Mouse (Mus musculus): Measurements from ENCODE around the gene Cd34. TPM values are rescaled to one million over a fixed set of nuclear protein-coding genes. Genes with fewer than 3 reads are reported as not detected.

Cd34 gene
- polyA plus RNA-seq, 1 experiment: 6.7 TPM

- no peak overlapping the region for H3K4me3 ChIP-seq (ENCODE audit: insufficient read depth, poor library complexity, severe bottlenecking)
- H3K79me2 ChIP-seq (ENCODE audit: control insufficient read depth, insufficient read depth): peaks cover 51% of the 10 kb centered on the region
- no peaks in the 10 kb centered on the region for H3K27me3 ChIP-seq (ENCODE audit: control insufficient read depth, insufficient read depth, insufficient read length)
- TF ChIP-seq CTCF (IDR thresholded peaks at IDR 0.05; ENCODE audit: control insufficient read depth, insufficient read depth, insufficient read length) (no peak), MYOG (IDR thresholded peaks at IDR 0.05; ENCODE audit: control insufficient read depth, extremely low read depth, insufficient read length) (no peak), USF1 (IDR thresholded peaks at IDR 0.05; ENCODE audit: low read depth) (no peak), CEBPB (IDR thresholded peaks at IDR 0.05; ENCODE audit: low read depth) (no peak), MAX (IDR thresholded peaks at IDR 0.05) (no peak), FOSL1 (IDR thresholded peaks at IDR 0.05; ENCODE audit: insufficient read depth, low read length, poor library complexity, severe bottlenecking) (no peak), MYOD1 (IDR thresholded peaks at IDR 0.05; ENCODE audit: control insufficient read depth, insufficient read length, low read depth) (no peak)
- H3K79me3 ChIP-seq (ENCODE audit: low read depth): peaks cover 13% of the 10 kb centered on the region
- H3K36me3 ChIP-seq (ENCODE audit: control insufficient read depth, insufficient read depth): no peaks in the 10 kb centered on the region
- no peak overlapping the region for H3ac ChIP-seq (ENCODE audit: control insufficient read depth, insufficient read length, low read depth)
Measured at GRCm38 (mm10) chr1:194977946-194978720, 39.5 kb downstream of the Cd34 start.

- TF ChIP-seq FOSL1 (IDR thresholded peaks at IDR 0.05; ENCODE audit: insufficient read depth, low read length, poor library complexity, severe bottlenecking) (no peak), CTCF (IDR thresholded peaks at IDR 0.05; ENCODE audit: control insufficient read depth, insufficient read depth, insufficient read length) (no peak), MYOG (IDR thresholded peaks at IDR 0.05; ENCODE audit: control insufficient read depth, extremely low read depth, insufficient read length) (no peak), MYOD1 (IDR thresholded peaks at IDR 0.05; ENCODE audit: control insufficient read depth, insufficient read length, low read depth) (no peak), MAX (IDR thresholded peaks at IDR 0.05) (no peak), USF1 (IDR thresholded peaks at IDR 0.05; ENCODE audit: low read depth) (no peak), CEBPB (IDR thresholded peaks at IDR 0.05; ENCODE audit: low read depth) (no peak)
- H3ac ChIP-seq (ENCODE audit: control insufficient read depth, insufficient read length, low read depth): no peak overlapping the region
- H3K27me3 ChIP-seq (ENCODE audit: control insufficient read depth, insufficient read depth, insufficient read length): no peaks in the 10 kb centered on the region
- peaks cover 13% of the 10 kb centered on the region for H3K79me3 ChIP-seq (ENCODE audit: low read depth)
- H3K4me3 ChIP-seq (ENCODE audit: insufficient read depth, poor library complexity, severe bottlenecking): no peak overlapping the region
- peaks cover 64% of the 10 kb centered on the region for H3K79me2 ChIP-seq (ENCODE audit: control insufficient read depth, insufficient read depth)
- no peaks in the 10 kb centered on the region for H3K36me3 ChIP-seq (ENCODE audit: control insufficient read depth, insufficient read depth)
Measured at GRCm38 (mm10) chr1:194980826-194981435, 42.3 kb downstream of the Cd34 start.

- no peak overlapping the region for H3K4me3 ChIP-seq (ENCODE audit: insufficient read depth, poor library complexity, severe bottlenecking)
- H3K79me2 ChIP-seq (ENCODE audit: control insufficient read depth, insufficient read depth): peaks cover 64% of the 10 kb centered on the region
- H3K79me3 ChIP-seq (ENCODE audit: low read depth): peaks cover 14% of the 10 kb centered on the region
- TF ChIP-seq MYOD1 (IDR thresholded peaks at IDR 0.05; ENCODE audit: control insufficient read depth, insufficient read length, low read depth) (no peak), MAX (IDR thresholded peaks at IDR 0.05) (no peak), MYOG (IDR thresholded peaks at IDR 0.05; ENCODE audit: control insufficient read depth, extremely low read depth, insufficient read length) (no peak), CEBPB (IDR thresholded peaks at IDR 0.05; ENCODE audit: low read depth) (no peak), CTCF (IDR thresholded peaks at IDR 0.05; ENCODE audit: control insufficient read depth, insufficient read depth, insufficient read length) (no peak), FOSL1 (IDR thresholded peaks at IDR 0.05; ENCODE audit: insufficient read depth, low read length, poor library complexity, severe bottlenecking) (no peak), USF1 (IDR thresholded peaks at IDR 0.05; ENCODE audit: low read depth) (no peak)
- H3K27me3 ChIP-seq (ENCODE audit: control insufficient read depth, insufficient read depth, insufficient read length): no peaks in the 10 kb centered on the region
- H3ac ChIP-seq (ENCODE audit: control insufficient read depth, insufficient read length, low read depth): no peak overlapping the region
- no peaks in the 10 kb centered on the region for H3K36me3 ChIP-seq (ENCODE audit: control insufficient read depth, insufficient read depth)
Measured at GRCm38 (mm10) chr1:194982931-194983690, 44.5 kb downstream of the Cd34 start.

GRCm38 (mm10) chr1:194984914-194985313 is 46.3 kb downstream of the Cd34 start:
- Histone ChIP-seq H3ac (ENCODE audit: control insufficient read depth, insufficient read length, low read depth) (no peak overlapping the region), H3K27me3 (ENCODE audit: control insufficient read depth, insufficient read depth, insufficient read length) (no peaks in the 10 kb centered on the region), H3K79me3 (ENCODE audit: low read depth) (peaks cover 12% of the 10 kb centered on the region), H3K36me3 (ENCODE audit: control insufficient read depth, insufficient read depth) (no peaks in the 10 kb centered on the region), H3K79me2 (ENCODE audit: control insufficient read depth, insufficient read depth) (peaks cover 46% of the 10 kb centered on the region), H3K4me3 (ENCODE audit: insufficient read depth, poor library complexity, severe bottlenecking) (no peak overlapping the region)
- TF ChIP-seq MYOD1 (IDR thresholded peaks at IDR 0.05; ENCODE audit: control insufficient read depth, insufficient read length, low read depth): no peak
- TF ChIP-seq FOSL1 (IDR thresholded peaks at IDR 0.05; ENCODE audit: insufficient read depth, low read length, poor library complexity, severe bottlenecking): no peak
- TF ChIP-seq CEBPB (IDR thresholded peaks at IDR 0.05; ENCODE audit: low read depth): no peak
- no peak for TF ChIP-seq CTCF (IDR thresholded peaks at IDR 0.05; ENCODE audit: control insufficient read depth, insufficient read depth, insufficient read length)
- TF ChIP-seq MYOG (IDR thresholded peaks at IDR 0.05; ENCODE audit: control insufficient read depth, extremely low read depth, insufficient read length): no peak
- TF ChIP-seq USF1 (IDR thresholded peaks at IDR 0.05; ENCODE audit: low read depth): no peak
- no peak for TF ChIP-seq MAX (IDR thresholded peaks at IDR 0.05)

GRCm38 (mm10) chr1:194985442-194986210 is 47.0 kb downstream of the Cd34 start:
- Histone ChIP-seq H3K79me3 (ENCODE audit: low read depth) (peaks cover 10% of the 10 kb centered on the region), H3K27me3 (ENCODE audit: control insufficient read depth, insufficient read depth, insufficient read length) (no peaks in the 10 kb centered on the region), H3K36me3 (ENCODE audit: control insufficient read depth, insufficient read depth) (no peaks in the 10 kb centered on the region), H3ac (ENCODE audit: control insufficient read depth, insufficient read length, low read depth) (no peak overlapping the region), H3K4me3 (ENCODE audit: insufficient read depth, poor library complexity, severe bottlenecking) (no peak overlapping the region), H3K79me2 (ENCODE audit: control insufficient read depth, insufficient read depth) (peaks cover 39% of the 10 kb centered on the region)
- TF ChIP-seq MAX (IDR thresholded peaks at IDR 0.05) (no peak), CEBPB (IDR thresholded peaks at IDR 0.05; ENCODE audit: low read depth) (no peak), CTCF (IDR thresholded peaks at IDR 0.05; ENCODE audit: control insufficient read depth, insufficient read depth, insufficient read length) (no peak), MYOD1 (IDR thresholded peaks at IDR 0.05; ENCODE audit: control insufficient read depth, insufficient read length, low read depth) (no peak), MYOG (IDR thresholded peaks at IDR 0.05; ENCODE audit: control insufficient read depth, extremely low read depth, insufficient read length) (no peak), USF1 (IDR thresholded peaks at IDR 0.05; ENCODE audit: low read depth) (no peak), FOSL1 (IDR thresholded peaks at IDR 0.05; ENCODE audit: insufficient read depth, low read length, poor library complexity, severe bottlenecking) (no peak)
